Mouse (Mus musculus) midbrain, embryonic 16.5 days (tissue): ENCODE data around the gene Atf1. TPM values are rescaled to one million over a fixed set of nuclear protein-coding genes. Genes with fewer than 3 reads are reported as not detected.
"Not testable (repeated sequence)": the region's sequence is repeated elsewhere in the genome, so short reads cannot be mapped to it uniquely, and the experiment has no call there.

Experiments
- ATAC-seq: fragments of 200-750 bp; cut with Nextera tagmentation; 2 replicates; pipeline ENCODE4 v1.8.0; 2017; ENCODE audit warnings: moderate TSS enrichment
- H3K27ac ChIP-seq: fragments of 300-500 bp; sonication (generic); 2 replicates; pipeline ENCODE4 v1.5.1; 2014; ENCODE audit warnings: mild to moderate bottlenecking, low read length, mixed read lengths
- H3K27me3 ChIP-seq: fragments of 300-500 bp; sonication (generic); 2 replicates; pipeline ENCODE4 v1.6.1; 2014; ENCODE audit warnings: low read depth, low read length, mixed read lengths; ENCODE audit not compliant: control insufficient read depth, insufficient read depth
- H3K36me3 ChIP-seq: fragments of 300-500 bp; sonication (generic); 2 replicates; pipeline ENCODE4 v1.6.1; 2014; ENCODE audit warnings: mild to moderate bottlenecking, low read length, moderate library complexity, mixed read lengths; ENCODE audit not compliant: control insufficient read depth, insufficient read depth
- H3K4me1 ChIP-seq: fragments of 300-500 bp; sonication (generic); 2 replicates; pipeline ENCODE4 v1.6.1; 2014; ENCODE audit warnings: mild to moderate bottlenecking, low read length, mixed read lengths; ENCODE audit not compliant: control insufficient read depth, insufficient read depth
- H3K4me2 ChIP-seq: fragments of 300-500 bp; sonication (generic); 2 replicates; pipeline ENCODE4 v1.6.1; 2014; ENCODE audit warnings: mild to moderate bottlenecking, low read length, mixed read lengths
- H3K4me3 ChIP-seq: fragments of 300-500 bp; sonication (generic); 2 replicates; pipeline ENCODE4 v1.5.1; 2014; ENCODE audit warnings: low read depth, mild to moderate bottlenecking, low read length, moderate library complexity, mixed read lengths
- H3K9ac ChIP-seq: fragments of 300-500 bp; sonication (generic); 2 replicates; pipeline ENCODE4 v1.6.1; 2014; ENCODE audit warnings: low read depth, low read length, mixed read lengths
- H3K9me3 ChIP-seq: fragments of 300-500 bp; sonication (generic); replicated peaks from 2 replicates; pipeline ENCODE4 v1.6.1; 2014; ENCODE audit warnings: mild to moderate bottlenecking, low read length, mixed read lengths; ENCODE audit not compliant: control insufficient read depth, poor library complexity, severe bottlenecking
- WGBS: fragments of 180-500 bp; shearing (Covaris S2); extraction: QIAGEN DNeasy Blood & Tissue Kit; methylation state at CpG from one replicate; pipeline ENCODE4 v1.1.7; 2014; 5-methylcytosine and 5-hydroxymethylcytosine counted together
- polyA plus RNA-seq: library from polyadenylated mRNA; unstranded; fragments of >200 nt; fragmentation: Nextera tagmentation; extraction: Ambion mirVana; gene quantifications from 2 replicates; pipeline ENCODE4 v1.2.1, GENCODE M21; 2015

Gene Atf1
- polyA plus RNA-seq, 1 experiment from 2014 or later: 11.4 TPM

GRCm38 (mm10) chr15:100245951-100246350 is 18.3 kb downstream of the Atf1 start:
- H3K4me1 ChIP-seq: no peaks in the 10 kb centered on the region
- H3K9me3 ChIP-seq: no peaks in the 10 kb centered on the region
- H3K9ac ChIP-seq: no peak overlapping the region
- H3K4me3 ChIP-seq: no peak overlapping the region
- no peak overlapping the region for H3K27ac ChIP-seq
- no peak for ATAC-seq
- no peaks in the 10 kb centered on the region for H3K27me3 ChIP-seq
- peaks cover 8% of the 10 kb centered on the region; the same call in 1 of the 2 replicates for H3K36me3 ChIP-seq
- H3K4me2 ChIP-seq: no peak overlapping the region
- 97% methylated on average over 7 of the region's 7 CpGs for WGBS

GRCm38 (mm10) chr15:100247296-100247695 is 19.7 kb downstream of the Atf1 start:
- Histone ChIP-seq H3K27me3 (no peaks in the 10 kb centered on the region), H3K4me1 (no peaks in the 10 kb centered on the region), H3K27ac (no peak overlapping the region), H3K36me3 (peaks cover 8% of the 10 kb centered on the region), H3K4me2 (no peak overlapping the region), H3K9ac (no peak overlapping the region), H3K9me3 (no peaks in the 10 kb centered on the region), H3K4me3 (no peak overlapping the region)
- no peak for ATAC-seq
- 96% methylated on average over 9 of the region's 9 CpGs for WGBS

- Histone ChIP-seq H3K4me2 (no peak overlapping the region), H3K9me3 (no peaks in the 10 kb centered on the region), H3K36me3 (peaks cover 19% of the 10 kb centered on the region), H3K4me3 (no peak overlapping the region), H3K4me1 (no peaks in the 10 kb centered on the region), H3K27me3 (no peaks in the 10 kb centered on the region), H3K9ac (no peak overlapping the region), H3K27ac (no peak overlapping the region)
- 97% methylated on average over 6 of the region's 6 CpGs for WGBS
- no peak for ATAC-seq
Measured at GRCm38 (mm10) chr15:100248665-100249433, 21.2 kb downstream of the Atf1 start.

DNA sequence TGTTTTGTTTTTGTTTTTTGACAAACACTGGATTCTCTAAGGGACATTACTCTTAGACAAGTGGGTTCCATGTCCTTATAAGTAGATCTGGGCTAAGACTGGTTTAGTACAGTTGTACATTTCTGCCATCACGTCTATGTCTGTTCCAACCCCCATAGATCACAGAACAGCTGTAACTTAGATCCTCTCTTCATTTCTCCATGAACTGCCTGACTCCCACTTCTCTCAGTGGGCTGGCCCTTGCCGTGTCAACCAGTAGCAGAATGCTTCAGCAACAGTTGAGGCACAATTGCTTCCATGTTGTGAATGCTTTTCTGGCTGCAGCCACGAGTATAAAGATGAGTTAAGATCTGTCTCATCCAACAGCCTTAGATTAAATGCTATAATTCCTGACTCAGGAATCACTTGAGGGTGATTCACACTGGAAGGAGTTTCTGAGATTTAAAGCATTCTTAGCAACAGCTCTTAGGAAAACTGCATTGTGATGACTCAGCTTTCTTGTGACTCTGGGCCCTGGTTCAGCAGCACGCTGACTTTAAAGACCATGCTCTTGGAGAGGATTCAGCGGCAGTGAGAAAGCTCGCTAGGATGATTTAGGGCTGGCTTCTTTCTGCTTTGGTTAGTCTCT is 23.6 kb downstream of the Atf1 start:
- no peaks in the 10 kb centered on the region for H3K4me1 ChIP-seq
- H3K27me3 ChIP-seq: no peaks in the 10 kb centered on the region
- H3K4me3 ChIP-seq: no peak overlapping the region
- peaks cover 35% of the 10 kb centered on the region for H3K36me3 ChIP-seq
- no peak overlapping the region for H3K9ac ChIP-seq
- H3K27ac ChIP-seq: no peak overlapping the region
- WGBS: 92% methylated on average over 6 of the region's 6 CpGs
- H3K4me2 ChIP-seq: no peak overlapping the region
- no peaks in the 10 kb centered on the region for H3K9me3 ChIP-seq
- no peak for ATAC-seq

DNA sequence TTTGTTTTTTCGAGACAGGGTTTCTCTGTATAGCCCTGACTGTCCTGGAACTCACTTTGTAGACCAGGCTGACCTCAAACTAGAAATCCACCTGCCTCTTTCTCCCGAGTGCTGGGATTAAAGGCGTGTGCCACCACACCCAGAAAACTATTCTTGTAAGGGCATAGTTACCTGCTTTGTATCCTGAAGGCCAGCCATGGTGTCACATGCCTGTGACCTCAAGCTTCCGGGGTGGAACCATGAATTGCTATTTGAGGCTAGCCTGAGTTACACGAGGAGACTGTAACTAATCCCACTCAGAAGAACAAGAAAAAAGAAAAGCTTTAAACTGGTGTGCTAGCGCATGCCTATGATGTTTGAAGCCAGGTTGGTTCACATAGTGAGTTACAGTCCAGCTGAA is 28.8 kb downstream of the Atf1 start:
- H3K27ac ChIP-seq: no peak overlapping the region
- no peak for ATAC-seq
- no peaks in the 10 kb centered on the region for H3K9me3 ChIP-seq
- no peaks in the 10 kb centered on the region for H3K4me1 ChIP-seq
- 88% methylated on average over 6 of the region's 6 CpGs for WGBS
- H3K36me3 ChIP-seq: peaks cover 45% of the 10 kb centered on the region
- H3K27me3 ChIP-seq: no peaks in the 10 kb centered on the region
- H3K9ac ChIP-seq: no peak overlapping the region
- H3K4me3 ChIP-seq: no peak overlapping the region
- no peak overlapping the region for H3K4me2 ChIP-seq

- Histone ChIP-seq H3K9me3 (no peaks in the 10 kb centered on the region), H3K4me1 (no peaks in the 10 kb centered on the region), H3K36me3 (peaks cover 45% of the 10 kb centered on the region), H3K9ac (no peak overlapping the region), H3K27ac (no peak overlapping the region), H3K4me3 (no peak overlapping the region), H3K27me3 (no peaks in the 10 kb centered on the region), H3K4me2 (no peak overlapping the region)
- 86% methylated on average over 5 of the region's 5 CpGs for WGBS
- no peak for ATAC-seq
Measured at GRCm38 (mm10) chr15:100257305-100257704, 29.7 kb downstream of the Atf1 start.

GRCm38 (mm10) chr15:100258646-100259425 is 31.2 kb downstream of the Atf1 start:
- Histone ChIP-seq H3K9ac (no peak overlapping the region), H3K36me3 (peaks cover 33% of the 10 kb centered on the region), H3K4me3 (no peak overlapping the region), H3K4me1 (no peaks in the 10 kb centered on the region), H3K27me3 (no peaks in the 10 kb centered on the region), H3K9me3 (no peaks in the 10 kb centered on the region), H3K27ac (no peak overlapping the region), H3K4me2 (no peak overlapping the region)
- no peak for ATAC-seq
- WGBS: 92% methylated on average over 7 of the region's 7 CpGs

GRCm38 (mm10) chr15:100260351-100260750 is 32.7 kb downstream of the Atf1 start:
- not testable (repeated sequence) for H3K27ac ChIP-seq, H3K9ac ChIP-seq, ATAC-seq, H3K27me3 ChIP-seq, H3K4me1 ChIP-seq, H3K4me2 ChIP-seq, H3K4me3 ChIP-seq, H3K9me3 ChIP-seq
- 93% methylated on average over 7 of the region's 7 CpGs for WGBS
- peaks cover 20% of the 10 kb centered on the region for H3K36me3 ChIP-seq
